Mouse (Mus musculus): ENCODE data around the gene Nedd4.

DNA sequence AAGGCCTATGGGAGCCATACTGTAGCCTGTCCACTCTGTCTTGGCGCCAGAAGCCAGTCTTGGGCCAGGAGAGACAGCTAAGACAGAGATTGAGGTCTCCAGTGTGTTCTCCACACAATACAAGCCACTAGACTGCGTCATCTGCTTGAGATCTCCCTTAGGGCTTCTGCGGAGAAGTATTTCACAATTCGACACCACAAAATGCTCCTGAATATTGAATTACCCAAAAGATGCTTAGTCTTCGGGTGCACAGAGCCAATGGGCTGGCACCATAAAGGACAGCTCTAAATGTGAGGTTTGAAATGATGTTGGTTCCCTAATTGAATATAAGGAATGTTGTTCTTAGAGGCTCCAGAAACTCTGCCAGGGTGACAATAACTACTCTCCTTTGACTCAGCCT, 95.0 kb downstream of the Nedd4 start:
- TF ChIP-seq CTCF (IDR thresholded peaks at IDR 0.05; ENCODE audit: borderline replicate concordance, control insufficient read depth, extremely low read depth, insufficient read depth, low read length, poor library complexity) (no peak), POLR2A (IDR thresholded peaks at IDR 0.05; ENCODE audit: control insufficient read depth, extremely low read depth, insufficient read depth, low read length, poor library complexity) (no peak)
